Mouse (Mus musculus) ES-E14 (cell line): ENCODE data around the gene Esyt1. TPM values are rescaled to one million over a fixed set of nuclear protein-coding genes. Genes with fewer than 3 reads are reported as not detected.
"Not testable (repeated sequence)": the region's sequence is repeated elsewhere in the genome, so short reads cannot be mapped to it uniquely, and the experiment has no call there.

ENCODE experiments used
- DNase-seq: peaks from one replicate; pipeline ENCODE4 v3.0.0-alpha.2; 2013; ENCODE audit warnings: low read depth, low spot score
- H3K27ac ChIP-seq: 2 replicates; pipeline ENCODE4 v1.5.1; 2012; ENCODE audit warnings: low read depth, mild to moderate bottlenecking, low read length, moderate library complexity, mixed read lengths; ENCODE audit not compliant: poor library complexity, insufficient read depth, severe bottlenecking
- H3K36me3 ChIP-seq: 2 replicates; pipeline ENCODE4 v1.6.1; 2012; ENCODE audit warnings: mild to moderate bottlenecking, low read length, moderate library complexity, mixed read lengths; ENCODE audit not compliant: control insufficient read depth, poor library complexity, insufficient read depth, severe bottlenecking
- H3K4me1 ChIP-seq, 2 experiments: fragments of 150-350 bp in 1 of 2; sonication (generic) in 1 of 2; 2 replicates each; pipeline ENCODE4 v1.6.1; 2012; ENCODE audit warnings: low read length in 2 of 2, mild to moderate bottlenecking in 1 of 2, mixed read lengths in 1 of 2; ENCODE audit not compliant: control insufficient read depth in 2 of 2, insufficient read depth in 2 of 2, poor library complexity in 1 of 2
- H3K4me3 ChIP-seq, 2 experiments: fragments of 150-350 bp in 1 of 2; sonication (generic) in 1 of 2; 2 replicates each; pipeline ENCODE4 v1.5.1; 2012; ENCODE audit warnings: low read length in 2 of 2, low read depth in 1 of 2, mild to moderate bottlenecking in 1 of 2, mixed read lengths in 1 of 2; ENCODE audit not compliant: insufficient read depth in 1 of 2, poor library complexity in 1 of 2, severe bottlenecking in 1 of 2
- H3K9ac ChIP-seq: 2 replicates; pipeline ENCODE4 v1.6.1; 2012; ENCODE audit warnings: low read depth, mild to moderate bottlenecking, low read length, mixed read lengths; ENCODE audit not compliant: poor library complexity, insufficient read depth, severe bottlenecking
- H3K9me3 ChIP-seq: fragments of 150-350 bp; sonication (generic); 2 replicates; pipeline ENCODE4 v1.6.1; 2012; ENCODE audit warnings: low read depth, mild to moderate bottlenecking, low read length; ENCODE audit not compliant: control insufficient read depth, insufficient read depth
- CHD2 ChIP-seq: IDR thresholded peaks from 2 replicates; pipeline ENCODE4 v1.6.1; 2014; ENCODE audit warnings: mild to moderate bottlenecking, low read depth, low read length, inconsistent platforms
- HCFC1 ChIP-seq: IDR thresholded peaks from 2 replicates; pipeline ENCODE4 v1.6.1; 2012; ENCODE audit warnings: low read length, inconsistent platforms, borderline replicate concordance; ENCODE audit not compliant: insufficient read depth
- MAFK ChIP-seq: IDR thresholded peaks from 2 replicates; pipeline ENCODE4 v1.6.1; 2014; ENCODE audit warnings: mild to moderate bottlenecking, low read depth, low read length, inconsistent platforms; ENCODE audit not compliant: insufficient read depth
- ZC3H11A ChIP-seq: IDR thresholded peaks from 2 replicates; pipeline ENCODE4 v1.6.1; 2012; ENCODE audit warnings: low read depth, mild to moderate bottlenecking, inconsistent platforms, low read length, borderline replicate concordance
- ZNF384 ChIP-seq: IDR thresholded peaks from 2 replicates; pipeline ENCODE4 v1.6.1; 2012; ENCODE audit warnings: low read depth, low read length, inconsistent platforms
- in situ Hi-C, 2 experiments: fragments of 600-800 bp; cut with MboI; formaldehyde crosslinking; loops; one replicate each; pipeline ENCODE4 v1.15.1; 2025; ENCODE audit warnings: low sequenced_read_pairs in 2 of 2, inconsistent platforms in 1 of 2; ENCODE audit not compliant: unreplicated experiment in 2 of 2
- total RNA-seq: library from RNA; depleted of rRNA; stranded (reverse); fragments of 300-350 nt; gene quantifications from 2 replicates; pipeline ENCODE4 v1.2.3, GENCODE M21; 2012

The Esyt1 gene
- total RNA-seq, 1 experiment: 62.7 TPM

GRCm38 (mm10) chr10:128509203-128509602, 16.5 kb downstream of the Esyt1 start:
- peak overlapping the region; percentile 26 to 39; a peak in 2 of 4 replicates for H3K4me3 ChIP-seq
- no peak for DNase-seq
- TF ChIP-seq MAFK (no peak), ZC3H11A (no peak), CHD2 (no peak), HCFC1 (no peak), ZNF384 (no peak)
- H3K27ac ChIP-seq: no peak overlapping the region
- H3K36me3 ChIP-seq: peaks cover 19% of the 10 kb centered on the region
- H3K9ac ChIP-seq: 0 out of 2 replicates have a peak overlapping the region, but pooled peaks have one; percentile 6
- H3K9me3 ChIP-seq: no peaks in the 10 kb centered on the region
- in situ Hi-C loops: no loop called here
- H3K4me1 ChIP-seq: peaks cover 2 to 5% of the 10 kb centered on the region in 2 experiments; a peak in 1 of 4 replicates

- no peak for DNase-seq
- Histone ChIP-seq H3K4me1 (peaks cover 2 to 5% of the 10 kb centered on the region in 2 experiments; a peak in 1 of 4 replicates), H3K27ac (no peak overlapping the region), H3K4me3 (no peak overlapping the region), H3K9ac (no peak overlapping the region), H3K36me3 (peaks cover 15% of the 10 kb centered on the region; the same call in 1 of the 2 replicates), H3K9me3 (no peaks in the 10 kb centered on the region)
- in situ Hi-C loops: no loop called here
- TF ChIP-seq ZC3H11A (no peak), CHD2 (no peak), MAFK (no peak)
Observed at GRCm38 (mm10) chr10:128508260-128508659, 17.4 kb downstream of the Esyt1 start.

GRCm38 (mm10) chr10:128505974-128506373, 19.7 kb downstream of the Esyt1 start:
- peaks cover 2% of the 10 kb centered on the region; the same call in 1 of the 2 replicates for H3K36me3 ChIP-seq
- DNase-seq: no peak
- no peaks in the 10 kb centered on the region for H3K9me3 ChIP-seq
- TF ChIP-seq ZC3H11A: no peak
- no peak for TF ChIP-seq ZNF384
- TF ChIP-seq HCFC1: no peak
- TF ChIP-seq CHD2: no peak
- TF ChIP-seq MAFK: no peak
- peaks cover 2 to 5% of the 10 kb centered on the region in 2 experiments; a peak in 1 of 4 replicates for H3K4me1 ChIP-seq
- in situ Hi-C loops: no loop called here
- H3K4me3 ChIP-seq: no peak overlapping the region
- H3K9ac ChIP-seq: no peak overlapping the region
- H3K27ac ChIP-seq: no peak overlapping the region

- in situ Hi-C loops, H3K27ac ChIP-seq, H3K4me1 ChIP-seq, H3K9ac ChIP-seq, H3K4me3 ChIP-seq, H3K9me3 ChIP-seq, H3K36me3 ChIP-seq, DNase-seq: not testable (repeated sequence)
Observed at GRCm38 (mm10) chr10:128505371-128505667, 20.4 kb downstream of the Esyt1 start.

GRCm38 (mm10) chr10:128504641-128505370, 20.9 kb downstream of the Esyt1 start:
- H3K36me3 ChIP-seq: no peaks in the 10 kb centered on the region
- no peaks in the 10 kb centered on the region for H3K9me3 ChIP-seq
- no peak overlapping the region for H3K4me3 ChIP-seq
- no peak overlapping the region for H3K27ac ChIP-seq
- H3K9ac ChIP-seq: no peak overlapping the region
- TF ChIP-seq ZC3H11A: no peak
- TF ChIP-seq CHD2: no peak
- no peak for TF ChIP-seq ZNF384
- TF ChIP-seq MAFK: no peak
- TF ChIP-seq HCFC1: no peak
- no peak for DNase-seq
- in situ Hi-C loops: no loop called here
- H3K4me1 ChIP-seq: peaks cover 2 to 5% of the 10 kb centered on the region in 2 experiments; a peak in 1 of 4 replicates
